Mouse (Mus musculus) midbrain, embryonic 12.5 days (tissue): ENCODE data around the gene Fubp1. TPM values are rescaled to one million over a fixed set of nuclear protein-coding genes. Genes with fewer than 3 reads are reported as not detected.

Experiments
- ATAC-seq: fragments of 200-750 bp; cut with Nextera tagmentation; 2 replicates; pipeline ENCODE4 v1.8.0; 2017; ENCODE audit warnings: low read depth, moderate TSS enrichment, moderate library complexity; ENCODE audit not compliant: low FRiP score
- H3K27ac ChIP-seq: fragments of 300-500 bp; sonication (generic); replicated peaks from 2 replicates; pipeline ENCODE4 v1.5.1; 2016; ENCODE audit warnings: mild to moderate bottlenecking
- H3K27me3 ChIP-seq: fragments of 300-500 bp; sonication (generic); 2 replicates; pipeline ENCODE4 v1.6.1; 2016; ENCODE audit warnings: mild to moderate bottlenecking
- H3K36me3 ChIP-seq: fragments of 300-500 bp; sonication (generic); 2 replicates; pipeline ENCODE4 v1.6.1; 2016
- H3K4me1 ChIP-seq: fragments of 300-500 bp; sonication (generic); 2 replicates; pipeline ENCODE4 v1.6.1; 2016
- H3K4me2 ChIP-seq: fragments of 300-500 bp; sonication (generic); replicated peaks from 2 replicates; pipeline ENCODE4 v1.6.1; 2016; ENCODE audit warnings: mild to moderate bottlenecking, moderate library complexity
- H3K4me3 ChIP-seq: fragments of 300-500 bp; sonication (generic); 2 replicates; pipeline ENCODE4 v1.5.1; 2016; ENCODE audit warnings: mild to moderate bottlenecking
- H3K9ac ChIP-seq: fragments of 300-500 bp; sonication (generic); replicated peaks from 2 replicates; pipeline ENCODE4 v1.6.1; 2016; ENCODE audit warnings: mild to moderate bottlenecking, moderate library complexity
- H3K9me3 ChIP-seq: fragments of 300-500 bp; sonication (generic); 2 replicates; pipeline ENCODE4 v1.6.1; 2016; ENCODE audit warnings: mild to moderate bottlenecking
- WGBS: fragments of 180-500 bp; shearing (Covaris S2); methylation state at CpG from one replicate; pipeline ENCODE4 v1.1.7; 2016; 5-methylcytosine and 5-hydroxymethylcytosine counted together
- polyA plus RNA-seq: library from polyadenylated mRNA; unstranded; fragments of >200 nt; fragmentation: Nextera tagmentation; extraction: Ambion mirVana; gene quantifications from 2 replicates; pipeline ENCODE4 v1.2.1, GENCODE M21; 2016

The Fubp1 gene
- 393 and 419 TPM in 2 replicates for polyA plus RNA-seq

GRCm38 (mm10) chr3:152209967-152210634 is at the start of gene Fubp1, which contains the start of gene Dnajb4:
Fubp1 (plus strand) TSS chr3:152210422.
Dnajb4 (minus strand) TSS chr3:152210302.
- H3K9ac ChIP-seq: peak within 1 kb of the TSS; percentile 99
- no peaks in the 10 kb centered on the region for H3K36me3 ChIP-seq
- H3K4me3 ChIP-seq: peak within 1 kb of the TSS; percentile 99
- no peaks in the 10 kb centered on the region for H3K9me3 ChIP-seq
- ATAC-seq: peak; percentile 97
- WGBS: under 1% methylated on average over 77 of the region's 85 CpGs
- no peaks in the 10 kb centered on the region for H3K27me3 ChIP-seq
- peak within 1 kb of the TSS; percentile 95 for H3K4me2 ChIP-seq
- H3K27ac ChIP-seq: peak within 1 kb of the TSS; percentile 100
- H3K4me1 ChIP-seq: peaks cover 27% of the 10 kb centered on the region

GRCm38 (mm10) chr3:152160607-152161006 is 49.6 kb upstream of the Fubp1 start:
- no peak overlapping the region for H3K4me2 ChIP-seq
- H3K4me1 ChIP-seq: peaks cover 5% of the 10 kb centered on the region
- WGBS: 71% methylated on average over 4 of the region's 4 CpGs
- peaks cover 22% of the 10 kb centered on the region for H3K27me3 ChIP-seq
- H3K9me3 ChIP-seq: no peaks in the 10 kb centered on the region
- no peak for ATAC-seq
- no peak overlapping the region for H3K27ac ChIP-seq
- H3K36me3 ChIP-seq: no peaks in the 10 kb centered on the region
- no peak overlapping the region for H3K9ac ChIP-seq
- H3K4me3 ChIP-seq: no peak overlapping the region

- no peak overlapping the region for H3K27ac ChIP-seq
- 93% methylated on average over 8 of the region's 8 CpGs for WGBS
- ATAC-seq: no peak
- no peak overlapping the region for H3K9ac ChIP-seq
- H3K4me2 ChIP-seq: no peak overlapping the region
- H3K4me1 ChIP-seq: peaks cover 22% of the 10 kb centered on the region
- no peaks in the 10 kb centered on the region for H3K36me3 ChIP-seq
- no peak overlapping the region for H3K4me3 ChIP-seq
- H3K9me3 ChIP-seq: no peaks in the 10 kb centered on the region
- peaks cover 42% of the 10 kb centered on the region for H3K27me3 ChIP-seq
Observed at GRCm38 (mm10) chr3:152163320-152163719, 46.9 kb upstream of the Fubp1 start.

- Histone ChIP-seq H3K36me3 (no peaks in the 10 kb centered on the region), H3K9me3 (no peaks in the 10 kb centered on the region), H3K4me2 (peak overlapping the region; percentile 92), H3K9ac (no peak overlapping the region), H3K4me1 (peaks cover 22% of the 10 kb centered on the region), H3K4me3 (peak overlapping the region; percentile 55), H3K27me3 (peaks cover 42% of the 10 kb centered on the region), H3K27ac (no peak overlapping the region)
- 31% methylated on average over 9 of the region's 9 CpGs for WGBS
- ATAC-seq: no peak
Observed at GRCm38 (mm10) chr3:152165014-152165350, 45.2 kb upstream of the Fubp1 start.

GRCm38 (mm10) chr3:152165351-152166098 is 44.7 kb upstream of the Fubp1 start:
- Histone ChIP-seq H3K9me3 (no peaks in the 10 kb centered on the region), H3K27ac (0 out of 2 replicates have a peak overlapping the region, but pooled peaks have one; percentile 30), H3K4me3 (peak overlapping the region; percentile 55), H3K4me2 (peak overlapping the region; percentile 92), H3K36me3 (no peaks in the 10 kb centered on the region), H3K27me3 (peaks cover 42% of the 10 kb centered on the region), H3K9ac (peak overlapping the region; percentile 56), H3K4me1 (peaks cover 22% of the 10 kb centered on the region)
- WGBS: 1% methylated on average over 53 of the region's 53 CpGs
- peak; percentile 66 for ATAC-seq

- peaks cover 42% of the 10 kb centered on the region for H3K27me3 ChIP-seq
- H3K9me3 ChIP-seq: no peaks in the 10 kb centered on the region
- peak within 1 kb of the TSS; percentile 55 for H3K4me3 ChIP-seq
- H3K4me2 ChIP-seq: peak within 1 kb of the TSS; percentile 92
- WGBS: 8% methylated on average over 10 of the region's 10 CpGs
- ATAC-seq: peak; percentile 53
- no peaks in the 10 kb centered on the region for H3K36me3 ChIP-seq
- H3K27ac ChIP-seq: 0 out of 2 replicates have a peak within 1 kb of the TSS, but pooled peaks have one; percentile 30
- peak within 1 kb of the TSS; percentile 56 for H3K9ac ChIP-seq
- H3K4me1 ChIP-seq: peaks cover 22% of the 10 kb centered on the region
Observed at GRCm38 (mm10) chr3:152166099-152166423, 44.2 kb upstream of the Fubp1 start, which contains the start of gene Gipc2. Gipc2 (minus strand) TSS chr3:152166230.

- WGBS: 10% methylated on average over 29 of the region's 29 CpGs
- Histone ChIP-seq H3K9me3 (no peaks in the 10 kb centered on the region), H3K4me3 (peak overlapping the region; percentile 34), H3K9ac (peak overlapping the region; percentile 31), H3K4me1 (peaks cover 22% of the 10 kb centered on the region), H3K4me2 (peak overlapping the region; percentile 92), H3K36me3 (no peaks in the 10 kb centered on the region), H3K27me3 (peaks cover 42% of the 10 kb centered on the region), H3K27ac (no peak overlapping the region)
- ATAC-seq: peak; percentile 25; the same call in 1 of the 2 replicates
Observed at GRCm38 (mm10) chr3:152166699-152167451, 43.3 kb upstream of the Fubp1 start.

- WGBS: 94% methylated on average over 10 of the region's 10 CpGs
- ATAC-seq: no peak
Observed at GRCm38 (mm10) chr3:152168007-152168406, 42.2 kb upstream of the Fubp1 start.

GRCm38 (mm10) chr3:152170407-152170806 is 39.8 kb upstream of the Fubp1 start:
- Histone ChIP-seq H3K9ac (no peak overlapping the region), H3K4me3 (no peak overlapping the region), H3K36me3 (no peaks in the 10 kb centered on the region), H3K4me2 (no peak overlapping the region), H3K4me1 (peaks cover 19% of the 10 kb centered on the region), H3K27me3 (peaks cover 24% of the 10 kb centered on the region), H3K9me3 (no peaks in the 10 kb centered on the region), H3K27ac (no peak overlapping the region)
- 42% methylated on average over 1 of the region's 1 CpGs for WGBS
- ATAC-seq: no peak

More at GRCm38 (mm10) chr3:152168007-152168406, 42.2 kb upstream of the Fubp1 start:
- peaks cover 42% of the 10 kb centered on the region for H3K27me3 ChIP-seq
- H3K9me3 ChIP-seq: no peaks in the 10 kb centered on the region
- no peaks in the 10 kb centered on the region for H3K36me3 ChIP-seq
- H3K27ac ChIP-seq: no peak overlapping the region
- no peak overlapping the region for H3K9ac ChIP-seq
- H3K4me1 ChIP-seq: peaks cover 22% of the 10 kb centered on the region
- no peak overlapping the region for H3K4me3 ChIP-seq
- H3K4me2 ChIP-seq: no peak overlapping the region

GRCm38 (mm10) chr3:152171236-152171635 is 39.0 kb upstream of the Fubp1 start:
- Histone ChIP-seq H3K9ac (no peak overlapping the region), H3K27ac (no peak overlapping the region), H3K4me3 (no peak overlapping the region), H3K27me3 (peaks cover 16% of the 10 kb centered on the region), H3K4me2 (no peak overlapping the region), H3K4me1 (peaks cover 11% of the 10 kb centered on the region), H3K9me3 (no peaks in the 10 kb centered on the region), H3K36me3 (no peaks in the 10 kb centered on the region)
- ATAC-seq: no peak
- 74% methylated on average over 2 of the region's 2 CpGs for WGBS

- H3K4me3 ChIP-seq: no peak overlapping the region
- H3K4me1 ChIP-seq: peaks cover 5% of the 10 kb centered on the region; the same call in 1 of the 2 replicates
- H3K27ac ChIP-seq: no peak overlapping the region
- no peak overlapping the region for H3K4me2 ChIP-seq
- H3K9ac ChIP-seq: no peak overlapping the region
- H3K36me3 ChIP-seq: no peaks in the 10 kb centered on the region
- no peak for ATAC-seq
- peaks cover 10% of the 10 kb centered on the region for H3K27me3 ChIP-seq
- WGBS: 81% methylated on average over 7 of the region's 7 CpGs
- no peaks in the 10 kb centered on the region for H3K9me3 ChIP-seq
Observed at GRCm38 (mm10) chr3:152171862-152172261, 38.4 kb upstream of the Fubp1 start.
